In genomic region chr5:30669496-30669830, GRCm38 (mm10) we compare ENCODE assay signal across 1 mouse cellular context.
TF ChIP-seq lines count a peak whose summit lies in the region.

No protein-coding gene starts in this region.

TF ChIP-seq in MEL, 35 proteins besides CTCF, POLR2A, EP300 and RAD21 (continued from another document):
- no peak for TF ChIP-seq NRF1 (IDR thresholded peaks at IDR 0.05; ENCODE audit: insufficient read depth, low read depth, low read length, poor library complexity, severe bottlenecking)
- no peak for TF ChIP-seq BHLHE40 (IDR thresholded peaks at IDR 0.05; ENCODE audit: borderline replicate concordance, low read depth, low read length)
- no peak for TF ChIP-seq SMC3 (IDR thresholded peaks at IDR 0.05; ENCODE audit: low read depth, low read length)
- 0 out of 2 replicates have a peak, but pooled peaks have one; percentile 26 for TF ChIP-seq ZMIZ1 (IDR thresholded peaks at IDR 0.05; ENCODE audit: low read depth, low read length)
- TF ChIP-seq USF2 (IDR thresholded peaks at IDR 0.05; ENCODE audit: borderline replicate concordance in 1 of 2, insufficient read depth in 1 of 2, low read depth in 1 of 2, low read length in 2 of 2) = no peak
- peak; percentile 58; the same call in 1 of the 2 replicates for TF ChIP-seq ELF1 (IDR thresholded peaks at IDR 0.05; ENCODE audit: low read depth, low read length)
- TF ChIP-seq TAL1 (IDR thresholded peaks at IDR 0.05; ENCODE audit: low read length) = peak; percentile 76
- no peak; the same call in 1 of the 2 replicates for TF ChIP-seq ZKSCAN1 (IDR thresholded peaks at IDR 0.05; ENCODE audit: low read depth, low read length)
- no peak; the same call in 1 of the 2 replicates for TF ChIP-seq KAT2A (conservative IDR thresholded peaks at IDR 0.05; ENCODE audit: low read depth, low read length)
- no peak for TF ChIP-seq JUND (IDR thresholded peaks at IDR 0.05; ENCODE audit: low read depth, low read length)
- peak; percentile 28 for TF ChIP-seq NELFE (IDR thresholded peaks at IDR 0.05; ENCODE audit: low read depth, low read length)
- TF ChIP-seq RCOR1 (IDR thresholded peaks at IDR 0.05; ENCODE audit: low read depth, low read length) = peak; percentile 85; the same call in 1 of the 2 replicates
- TF ChIP-seq ZNF384 (IDR thresholded peaks at IDR 0.05; ENCODE audit: low read depth, low read length) = peak; percentile 99
- TF ChIP-seq MAZ (IDR thresholded peaks at IDR 0.05; ENCODE audit: low read depth, low read length) = peak; percentile 83
- no peak for TF ChIP-seq POLR2AphosphoS5 (IDR thresholded peaks at IDR 0.05; ENCODE audit: borderline replicate concordance, low read depth, low read length)
- TF ChIP-seq MXI1 (IDR thresholded peaks at IDR 0.05; ENCODE audit: low read depth, low read length) = peak; percentile 58
- peak; percentile 93 for TF ChIP-seq MYB (IDR thresholded peaks at IDR 0.05; ENCODE audit: low read depth, low read length)
- peak; percentile 52 for TF ChIP-seq HCFC1 (IDR thresholded peaks at IDR 0.05; ENCODE audit: low read depth, low read length)
- TF ChIP-seq GATA1 (IDR thresholded peaks at IDR 0.05; ENCODE audit: low read depth, low read length) = peak; percentile 97
TF ChIP-seq in MEL: peak in this region for 19.
